Mouse (Mus musculus): ENCODE results near the gene Kcnd3. TPM values are rescaled to one million over a fixed set of nuclear protein-coding genes. Genes with fewer than 3 reads are reported as not detected.
"Not testable (repeated sequence)": the region's sequence is repeated elsewhere in the genome, so short reads cannot be mapped to it uniquely, and the experiment has no call there.

Gene Kcnd3
- total RNA-seq, 1 experiment from 2014 or later: 1.2 TPM

DNA sequence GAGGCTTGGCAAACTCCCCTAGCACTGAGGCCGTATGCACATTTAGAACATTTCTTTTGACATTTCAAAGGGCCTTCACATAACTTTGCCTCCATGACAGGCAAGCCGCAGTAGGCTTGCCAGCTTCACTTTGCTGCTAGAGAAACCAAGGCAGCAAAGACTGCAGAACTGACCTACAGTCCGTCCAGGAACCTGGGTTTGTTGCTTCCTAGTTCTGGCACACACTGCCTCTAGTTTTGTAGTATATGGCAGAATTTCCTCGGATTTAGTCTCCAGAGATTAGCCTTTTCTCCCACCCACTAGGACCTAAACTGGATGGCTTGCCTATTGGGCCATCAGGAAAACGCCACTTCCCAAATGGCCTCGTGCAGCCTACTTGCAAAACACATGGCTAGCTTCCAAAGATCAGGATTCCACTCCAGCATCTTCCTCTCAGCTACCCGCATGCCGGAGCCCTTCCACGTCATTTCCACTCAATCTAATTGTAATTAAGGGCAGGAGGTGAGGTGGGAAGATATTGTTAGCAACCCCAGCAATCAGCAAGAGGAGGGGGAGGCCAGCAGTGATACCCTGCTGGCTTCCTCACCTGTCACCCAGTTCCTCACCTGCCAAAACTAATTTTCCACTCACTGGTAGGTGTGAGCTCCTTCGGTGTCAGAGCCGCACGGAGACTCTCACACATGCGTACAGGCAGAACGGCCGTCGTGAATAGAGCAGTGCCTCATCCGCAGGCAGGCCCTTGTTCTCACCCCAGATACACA is 244.4 kb downstream of the Kcnd3 start:
- no peak for ATAC-seq (replicated peaks in 1 of 2; ENCODE audit: insufficient read depth in 1 of 2, low FRiP score in 2 of 2, low TSS enrichment in 1 of 2, low read depth in 1 of 2, poor library complexity in 2 of 2, severe bottlenecking in 2 of 2)

DNA sequence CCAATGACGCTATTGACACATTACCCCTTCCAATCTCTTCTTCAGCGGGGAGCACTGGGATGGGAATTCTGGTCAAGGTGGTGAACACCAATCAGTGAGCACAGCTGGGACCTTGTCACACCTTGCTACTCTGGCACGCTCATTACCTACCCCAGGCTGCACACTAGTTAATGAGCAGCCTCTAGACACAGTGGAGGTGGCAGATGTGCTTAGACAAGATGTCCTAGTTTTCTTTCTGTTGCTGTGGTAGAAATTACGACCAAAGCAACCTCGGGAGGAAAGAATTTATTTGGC is 245.0 kb downstream of the Kcnd3 start:
- ATAC-seq (replicated peaks in 1 of 2; ENCODE audit: insufficient read depth in 1 of 2, low FRiP score in 2 of 2, low TSS enrichment in 1 of 2, low read depth in 1 of 2, poor library complexity in 2 of 2, severe bottlenecking in 2 of 2): no peak

DNA sequence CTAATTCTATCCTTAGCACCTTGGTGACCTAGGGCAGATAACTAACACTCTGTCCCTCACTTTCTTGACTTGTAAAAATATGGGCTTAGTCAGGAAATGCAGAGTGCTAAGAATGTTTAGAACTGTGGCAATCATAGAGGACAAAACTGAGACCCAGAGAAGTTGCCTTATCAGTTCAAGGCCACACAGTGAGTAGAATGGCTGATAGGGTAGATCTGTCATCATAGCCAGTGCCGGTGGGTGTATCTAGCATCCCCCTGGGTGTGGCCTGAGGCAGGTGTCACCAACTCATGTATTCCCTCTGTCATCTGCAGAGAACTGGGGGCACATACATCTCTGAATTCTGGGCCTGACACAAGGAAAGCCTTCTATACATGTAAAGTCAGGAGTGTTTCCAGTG is 246.2 kb downstream of the Kcnd3 start:
- no peak for ATAC-seq (replicated peaks in 1 of 2; ENCODE audit: insufficient read depth in 1 of 2, low FRiP score in 2 of 2, low TSS enrichment in 1 of 2, low read depth in 1 of 2, poor library complexity in 2 of 2, severe bottlenecking in 2 of 2)

DNA sequence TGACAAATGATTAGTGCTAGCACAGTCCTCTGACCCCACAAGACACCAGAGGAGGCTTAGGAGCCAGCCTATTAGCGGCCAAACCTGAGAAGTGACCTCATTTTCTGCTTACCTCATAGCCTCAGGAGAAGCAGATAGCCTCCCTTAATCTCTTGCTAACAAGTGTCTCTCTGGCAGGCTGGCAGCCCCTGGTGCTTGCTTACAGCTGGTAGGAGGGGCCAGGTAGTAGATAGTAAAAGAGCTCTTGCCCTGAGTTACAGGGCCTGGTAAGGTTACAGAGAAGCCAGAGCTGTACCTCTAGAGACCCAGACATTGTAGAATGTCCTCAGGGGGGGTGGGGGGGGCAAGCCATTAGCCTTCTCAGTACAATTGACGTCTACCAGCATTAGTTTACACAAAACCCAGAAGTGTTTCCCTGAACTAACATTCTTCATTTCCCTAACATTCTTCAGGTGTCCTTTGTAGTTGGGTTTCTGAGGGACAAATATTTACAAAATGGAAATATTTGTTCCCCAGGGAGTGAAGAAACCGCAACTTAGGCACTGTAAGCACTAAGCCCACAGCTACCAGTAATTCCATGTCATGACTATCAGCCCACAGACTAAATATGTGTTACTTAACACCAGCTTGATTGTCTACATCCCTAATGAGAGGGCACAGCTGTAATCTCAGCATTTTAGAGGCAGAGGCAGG is 247.3 kb downstream of the Kcnd3 start:
- ATAC-seq (replicated peaks in 1 of 2; ENCODE audit: insufficient read depth in 1 of 2, low FRiP score in 2 of 2, low TSS enrichment in 1 of 2, low read depth in 1 of 2, poor library complexity in 2 of 2, severe bottlenecking in 2 of 2): peak in 1 of 2 experiments; percentile 30; a peak in 1 of 4 replicates

DNA sequence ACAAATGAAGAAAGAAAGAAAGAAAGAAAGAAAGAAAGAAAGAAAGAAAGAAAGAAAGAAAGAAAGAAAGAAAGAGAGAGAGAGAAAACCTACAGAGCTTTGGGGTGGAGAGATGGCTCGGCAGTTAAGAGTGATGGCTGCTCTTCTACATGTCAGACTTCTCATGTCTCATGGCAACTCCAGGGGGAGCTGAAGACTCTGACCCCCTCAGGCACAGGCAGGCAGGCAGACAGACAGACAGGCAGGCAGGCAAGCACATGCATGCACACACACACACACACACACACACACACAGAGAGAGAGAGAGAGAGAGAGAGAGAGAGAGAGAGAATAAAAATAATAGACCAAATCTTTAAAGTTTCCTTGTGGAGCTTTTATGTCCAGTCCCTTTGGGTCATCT is 248.7 kb downstream of the Kcnd3 start:
- not testable (repeated sequence) for ATAC-seq (replicated peaks in 1 of 2; ENCODE audit: insufficient read depth in 1 of 2, low FRiP score in 2 of 2, low TSS enrichment in 1 of 2, low read depth in 1 of 2, poor library complexity in 2 of 2, severe bottlenecking in 2 of 2)

DNA sequence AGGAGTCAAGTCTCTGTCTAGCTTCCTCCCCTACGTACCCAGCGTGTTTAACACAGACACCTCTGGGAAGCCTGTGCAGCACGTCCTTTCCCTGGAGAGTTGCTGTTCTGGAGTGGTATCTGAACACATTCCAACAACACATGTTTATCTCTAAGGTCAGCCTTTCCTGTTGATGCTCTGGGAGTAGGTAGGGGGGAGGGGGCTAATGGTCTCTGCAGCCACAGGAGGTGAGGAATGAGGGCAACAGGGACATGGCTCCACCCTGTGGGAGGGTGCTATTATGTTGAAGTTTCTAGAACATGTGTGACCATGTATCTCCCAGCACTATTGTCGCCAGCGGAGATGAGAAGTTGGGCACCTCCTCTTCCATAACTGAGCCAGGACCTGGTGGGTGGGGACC is 249.3 kb downstream of the Kcnd3 start:
- ATAC-seq (replicated peaks in 1 of 2; ENCODE audit: insufficient read depth in 1 of 2, low FRiP score in 2 of 2, low TSS enrichment in 1 of 2, low read depth in 1 of 2, poor library complexity in 2 of 2, severe bottlenecking in 2 of 2): no peak

DNA sequence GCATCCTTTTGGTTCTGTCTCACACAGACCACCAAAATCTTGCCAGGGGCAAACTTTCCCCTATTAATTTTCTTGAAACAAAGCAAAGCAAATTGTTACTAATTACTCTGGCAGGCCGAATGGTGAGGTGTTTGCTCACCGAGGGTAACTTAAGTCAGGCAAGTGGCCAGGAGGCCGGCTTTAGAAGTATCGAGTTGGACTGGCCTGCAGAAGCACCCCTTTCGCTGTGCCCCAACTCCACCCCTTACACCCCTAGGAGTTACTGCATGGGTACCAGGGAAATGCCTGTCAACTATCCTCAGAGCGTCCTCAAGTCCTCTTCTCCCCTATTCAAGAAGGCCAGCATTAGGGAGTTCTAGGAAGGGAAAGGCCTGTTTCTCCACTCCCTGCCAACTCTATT is 251.4 kb downstream of the Kcnd3 start:
- ATAC-seq (replicated peaks in 1 of 2; ENCODE audit: insufficient read depth in 1 of 2, low FRiP score in 2 of 2, low TSS enrichment in 1 of 2, low read depth in 1 of 2, poor library complexity in 2 of 2, severe bottlenecking in 2 of 2): no peak

DNA sequence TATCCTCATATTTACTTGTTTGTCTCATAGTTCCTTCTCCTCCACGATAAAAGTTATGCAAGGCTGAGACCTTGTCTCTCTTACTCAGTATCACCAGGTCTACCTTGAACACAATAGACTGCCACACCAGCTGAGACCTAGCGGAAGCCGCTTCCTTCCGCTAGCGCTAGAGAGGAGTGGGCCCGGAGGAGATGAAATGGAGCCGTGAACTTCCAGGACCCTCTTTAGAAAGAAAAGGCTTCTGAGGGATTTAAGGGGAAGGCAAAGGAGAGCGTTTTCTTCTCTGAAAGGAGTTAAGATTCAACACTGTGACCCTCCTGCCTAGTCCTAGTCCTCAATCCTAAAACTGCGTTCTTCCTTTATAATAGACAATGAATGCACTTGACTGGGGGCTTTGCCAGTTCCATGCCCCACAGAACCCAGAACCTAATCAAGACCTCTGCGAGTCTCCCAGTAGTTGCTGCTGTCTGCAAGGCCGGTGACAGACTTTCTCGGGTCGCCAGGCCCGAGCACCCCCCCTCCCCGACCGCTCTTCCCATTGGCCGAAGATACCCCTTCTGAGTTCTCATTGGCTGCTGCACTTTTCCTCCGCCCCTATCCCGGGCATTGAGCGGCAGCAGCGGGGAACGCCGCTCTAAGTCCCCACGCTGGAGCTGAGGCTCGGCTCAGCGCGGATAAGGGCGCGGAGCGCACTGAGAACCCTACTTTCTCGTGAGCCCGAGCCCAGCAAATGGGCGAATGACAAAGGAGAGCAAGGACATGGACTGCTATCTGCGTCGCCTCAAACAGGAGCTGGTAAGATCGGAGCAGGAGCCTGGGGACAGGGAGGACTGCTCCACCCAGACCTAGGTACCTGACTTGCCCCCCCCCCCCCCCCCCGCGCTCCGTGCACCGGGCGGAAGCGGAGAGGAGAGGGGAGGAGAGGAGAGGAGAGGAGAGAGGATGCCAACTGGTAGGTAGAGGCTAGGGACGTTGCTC is 252.2 kb downstream of the Kcnd3 start, which contains the start of gene Inka2:
TSS of gene Inka2 (plus strand) at position 569 of the 978 bp plus-strand sequence.
- peak; percentile 94 for ATAC-seq (replicated peaks in 1 of 2; ENCODE audit: insufficient read depth in 1 of 2, low FRiP score in 2 of 2, low TSS enrichment in 1 of 2, low read depth in 1 of 2, poor library complexity in 2 of 2, severe bottlenecking in 2 of 2)

DNA sequence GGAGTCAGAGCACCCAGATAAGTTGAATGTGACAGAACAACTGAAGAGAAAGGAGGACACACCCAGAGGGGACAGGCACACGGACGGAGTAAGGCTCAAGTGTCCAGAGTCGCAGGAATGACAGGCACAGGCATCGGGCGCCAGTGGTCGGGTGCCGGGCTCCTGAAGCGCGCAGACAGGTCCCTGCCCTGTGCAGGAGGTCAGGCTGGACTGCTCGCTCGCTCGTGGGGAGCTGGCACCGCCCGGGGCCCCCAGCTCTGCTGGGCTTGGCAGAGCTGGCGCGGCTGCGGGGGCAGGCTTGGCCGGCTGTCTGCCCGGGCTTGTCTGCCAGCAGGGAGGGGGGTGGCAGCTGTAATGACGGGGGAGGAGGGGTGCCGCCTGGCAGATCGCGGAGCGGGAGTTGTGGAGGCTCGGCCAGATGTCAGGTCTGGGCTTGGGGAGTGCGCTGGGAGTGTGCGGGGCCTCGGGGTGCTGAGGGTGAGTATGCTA is 253.0 kb downstream of the Kcnd3 start:
- ATAC-seq (replicated peaks in 1 of 2; ENCODE audit: insufficient read depth in 1 of 2, low FRiP score in 2 of 2, low TSS enrichment in 1 of 2, low read depth in 1 of 2, poor library complexity in 2 of 2, severe bottlenecking in 2 of 2): peak; percentile 5 to 18; a peak in 2 of 4 replicates

DNA sequence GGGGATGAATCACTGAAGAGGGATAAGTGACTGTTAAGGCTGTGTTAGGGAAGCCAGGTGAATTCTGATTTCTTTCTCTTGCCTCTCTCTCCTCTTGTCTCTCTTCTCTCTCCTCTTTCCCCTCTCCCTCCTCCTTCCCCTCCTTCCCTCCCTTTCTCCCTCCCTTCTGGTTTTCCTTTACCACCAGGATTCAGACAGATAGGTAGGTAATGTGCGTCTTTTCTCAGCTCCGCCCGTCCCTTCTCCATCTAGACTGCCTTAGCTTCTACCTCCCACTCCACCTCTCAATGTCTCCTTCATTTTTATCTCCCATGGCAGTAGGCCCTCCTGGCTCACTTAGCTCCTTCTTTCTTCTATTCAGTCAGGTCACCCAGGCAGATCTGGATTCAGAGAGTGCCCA is 253.4 kb downstream of the Kcnd3 start:
- no peak for ATAC-seq (replicated peaks in 1 of 2; ENCODE audit: insufficient read depth in 1 of 2, low FRiP score in 2 of 2, low TSS enrichment in 1 of 2, low read depth in 1 of 2, poor library complexity in 2 of 2, severe bottlenecking in 2 of 2)

DNA sequence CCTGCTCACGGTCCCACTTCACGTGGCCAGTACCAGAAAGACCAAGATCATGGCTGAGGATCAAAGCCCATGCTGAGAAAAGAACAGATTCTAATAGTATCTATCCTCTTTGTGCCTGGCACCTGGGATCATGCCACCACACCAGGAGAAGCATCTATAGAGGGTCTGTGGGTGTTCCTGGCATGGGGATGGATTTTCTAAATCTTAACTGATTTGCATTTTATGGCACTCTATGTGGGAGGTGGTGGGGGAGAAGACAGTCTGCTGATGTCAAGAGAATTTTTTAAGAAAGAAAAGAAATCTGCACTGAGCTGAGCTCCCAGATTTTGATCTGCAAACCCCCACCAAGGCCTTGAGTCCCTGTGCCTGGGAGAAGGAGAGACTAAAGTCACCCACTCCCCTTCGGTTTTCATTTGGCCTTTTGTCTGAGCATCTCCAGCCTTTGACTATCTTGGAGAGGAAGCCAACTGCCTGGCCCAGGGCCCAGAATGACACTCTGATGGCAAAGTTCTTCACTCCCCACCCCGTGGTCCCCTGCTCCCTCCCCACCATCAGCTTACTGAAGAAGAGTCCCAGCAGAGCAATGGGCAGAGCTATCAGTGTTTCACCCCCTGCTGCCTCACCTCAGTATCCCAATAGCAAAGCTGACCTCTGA is 254.4 kb downstream of the Kcnd3 start:
- no peak for ATAC-seq (replicated peaks in 1 of 2; ENCODE audit: insufficient read depth in 1 of 2, low FRiP score in 2 of 2, low TSS enrichment in 1 of 2, low read depth in 1 of 2, poor library complexity in 2 of 2, severe bottlenecking in 2 of 2)

DNA sequence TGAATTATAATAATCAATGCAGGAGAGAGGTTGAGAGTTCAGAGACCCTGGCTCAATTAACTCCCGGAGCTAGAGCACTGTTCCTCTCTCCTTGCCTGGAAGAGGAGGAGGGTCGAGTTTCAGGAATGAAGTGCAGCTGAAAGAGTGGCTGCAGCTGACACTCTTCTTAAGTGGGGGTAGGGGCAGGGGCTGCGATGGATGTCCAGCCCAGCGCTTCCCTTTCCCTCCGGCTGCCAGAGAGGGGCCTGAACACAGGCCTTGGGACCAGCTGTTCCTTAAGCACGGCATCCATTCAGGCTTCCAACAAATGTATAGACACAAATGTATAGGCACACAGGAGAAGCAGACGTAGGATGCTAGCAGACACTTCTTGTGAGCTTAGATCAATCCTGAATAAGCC is 255.5 kb downstream of the Kcnd3 start:
- ATAC-seq (replicated peaks in 1 of 2; ENCODE audit: insufficient read depth in 1 of 2, low FRiP score in 2 of 2, low TSS enrichment in 1 of 2, low read depth in 1 of 2, poor library complexity in 2 of 2, severe bottlenecking in 2 of 2): no peak

DNA sequence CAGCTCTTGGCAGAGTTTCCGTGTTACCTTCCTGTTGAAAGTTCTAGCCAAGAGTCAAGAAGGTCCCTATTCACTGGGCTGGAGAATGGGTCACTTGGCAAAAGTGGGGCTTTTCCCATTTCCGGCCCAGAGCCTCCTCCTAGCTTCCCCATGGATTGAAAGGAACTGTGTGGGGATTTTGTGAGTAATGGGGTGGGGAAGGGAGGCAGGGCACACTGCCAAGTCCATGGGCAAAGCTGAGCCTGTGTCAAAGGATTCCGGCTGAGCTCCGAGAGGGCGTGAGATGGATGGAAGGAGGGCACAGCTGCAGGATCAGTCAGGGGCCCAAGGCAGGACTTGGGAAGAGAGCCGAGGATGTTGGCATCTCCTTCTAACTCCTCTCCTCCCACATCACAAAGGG is 258.1 kb downstream of the Kcnd3 start:
- no peak for ATAC-seq (replicated peaks in 1 of 2; ENCODE audit: insufficient read depth in 1 of 2, low FRiP score in 2 of 2, low TSS enrichment in 1 of 2, low read depth in 1 of 2, poor library complexity in 2 of 2, severe bottlenecking in 2 of 2)

DNA sequence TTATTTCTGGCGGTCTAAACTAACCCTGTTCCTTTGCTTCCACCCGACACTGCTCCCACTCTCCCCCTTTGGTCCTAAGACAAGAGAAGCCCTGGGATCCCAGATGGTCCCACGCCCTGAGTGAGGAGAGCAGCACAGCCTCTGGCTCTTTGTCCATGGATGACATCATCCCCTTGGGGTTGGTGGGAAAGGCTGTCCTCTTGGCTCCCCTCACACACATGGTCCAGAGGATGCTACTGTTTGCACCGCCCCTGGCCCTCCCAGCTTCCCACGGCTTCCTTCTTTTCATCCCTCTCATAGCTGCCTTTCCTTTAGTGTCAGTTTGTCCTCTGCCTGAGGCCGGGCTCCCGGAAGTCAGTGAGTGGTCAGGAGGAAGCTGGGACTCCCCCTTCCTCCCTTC is 259.6 kb downstream of the Kcnd3 start:
- ATAC-seq (replicated peaks in 1 of 2; ENCODE audit: insufficient read depth in 1 of 2, low FRiP score in 2 of 2, low TSS enrichment in 1 of 2, low read depth in 1 of 2, poor library complexity in 2 of 2, severe bottlenecking in 2 of 2): no peak

DNA sequence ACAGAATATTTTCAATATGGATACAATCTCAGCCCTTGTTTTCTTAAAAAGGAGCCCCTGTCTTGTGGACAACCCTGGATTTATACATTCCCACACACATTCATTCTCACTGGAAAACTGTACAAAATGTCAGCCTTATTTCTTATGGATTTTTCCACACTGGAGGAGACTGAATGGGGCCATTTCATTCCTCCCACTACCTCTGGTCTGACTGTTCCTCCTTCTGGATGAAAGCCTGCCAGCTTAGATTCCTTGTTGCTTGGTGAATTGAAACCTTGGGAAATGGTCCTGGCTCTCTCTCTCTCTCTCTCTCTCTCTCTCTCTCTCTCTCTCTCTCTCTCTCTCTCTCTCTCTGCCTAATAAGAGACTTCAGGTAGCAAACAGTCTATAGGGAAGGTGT is 260.7 kb downstream of the Kcnd3 start:
- no peak for ATAC-seq (replicated peaks in 1 of 2; ENCODE audit: insufficient read depth in 1 of 2, low FRiP score in 2 of 2, low TSS enrichment in 1 of 2, low read depth in 1 of 2, poor library complexity in 2 of 2, severe bottlenecking in 2 of 2)

DNA sequence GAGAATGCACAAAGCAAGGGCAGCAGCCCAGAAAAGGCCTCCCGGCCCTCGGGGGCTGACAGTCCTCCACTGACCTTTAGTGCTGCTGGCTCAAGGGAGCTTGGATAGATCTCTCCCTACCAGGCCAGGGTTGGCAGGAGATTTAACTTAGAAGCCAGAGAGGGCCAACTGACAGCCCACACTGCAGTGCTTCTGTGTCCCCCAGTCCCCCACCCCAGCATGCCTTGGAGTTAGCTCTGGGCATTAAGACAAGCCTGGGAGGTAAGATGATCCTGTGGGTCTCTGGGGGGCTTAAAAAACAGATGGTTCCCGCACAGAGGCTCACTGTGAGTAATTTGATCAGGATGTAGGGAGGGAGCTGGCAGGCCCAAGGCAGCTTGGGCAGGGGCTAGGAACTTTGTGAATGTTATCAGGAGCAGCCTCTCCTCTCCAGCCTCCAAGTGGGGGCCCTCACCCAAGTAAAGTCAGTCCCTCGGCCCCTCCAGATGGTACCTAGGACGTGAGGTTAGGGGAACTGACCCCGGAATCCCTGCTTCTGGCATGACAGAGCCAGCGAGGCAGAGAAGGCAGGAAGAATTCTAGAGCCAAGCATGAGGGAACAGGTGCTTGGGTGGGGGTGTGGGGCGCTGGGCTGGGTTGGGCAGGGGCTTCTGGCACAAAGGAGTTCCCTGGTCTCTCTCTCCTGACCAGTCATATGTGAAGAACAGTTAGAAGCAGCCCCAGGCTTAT is 262.1 kb downstream of the Kcnd3 start:
- no peak for ATAC-seq (replicated peaks in 1 of 2; ENCODE audit: insufficient read depth in 1 of 2, low FRiP score in 2 of 2, low TSS enrichment in 1 of 2, low read depth in 1 of 2, poor library complexity in 2 of 2, severe bottlenecking in 2 of 2)

DNA sequence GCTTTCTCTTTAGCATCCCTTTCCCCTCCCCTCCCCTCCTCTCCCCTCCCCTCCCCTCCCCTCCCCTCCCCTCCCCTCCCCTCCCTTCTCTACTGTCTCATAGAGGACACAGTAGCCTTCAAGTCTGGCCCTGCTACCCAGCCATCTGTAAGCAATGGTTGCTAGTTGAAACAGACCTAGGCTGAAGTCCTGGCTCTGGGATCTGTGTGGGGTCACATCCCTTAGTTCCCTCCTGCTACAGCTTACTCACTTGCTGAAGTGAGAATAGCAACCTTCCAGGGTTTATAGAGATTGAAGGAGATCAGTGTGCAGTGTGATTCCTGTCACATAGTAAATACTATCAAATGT is 262.7 kb downstream of the Kcnd3 start:
- no peak for ATAC-seq (replicated peaks in 1 of 2; ENCODE audit: insufficient read depth in 1 of 2, low FRiP score in 2 of 2, low TSS enrichment in 1 of 2, low read depth in 1 of 2, poor library complexity in 2 of 2, severe bottlenecking in 2 of 2)

All from hematopoietic stem cell, adult 5-6 weeks (primary cell).